Mouse (Mus musculus) forebrain, embryonic 10.5 days (tissue): ENCODE results near the gene 4931428F04Rik. TPM values are rescaled to one million over a fixed set of nuclear protein-coding genes. Genes with fewer than 3 reads are reported as not detected.
A peak's percentile ranks its signal among the peaks of the same experiment; 100 is the strongest.
"Not testable (repeated sequence)": the region's sequence is repeated elsewhere in the genome, so short reads cannot be mapped to it uniquely, and the experiment has no call there.

Experiments used
- DNase-seq: peaks from one replicate; pipeline ENCODE4 v3.0.0-alpha.2; 2017; ENCODE audit warnings: low spot score; ENCODE audit errors: extremely low spot score
- H3K27ac ChIP-seq: fragments of 300-500 bp; sonication (generic); 2 replicates; pipeline ENCODE4 v1.5.1; 2016; ENCODE audit warnings: mild to moderate bottlenecking
- H3K27me3 ChIP-seq: fragments of 300-500 bp; sonication (generic); 2 replicates; pipeline ENCODE4 v1.6.1; 2016; ENCODE audit warnings: mild to moderate bottlenecking; ENCODE audit not compliant: poor library complexity, severe bottlenecking
- H3K36me3 ChIP-seq: fragments of 300-500 bp; sonication (generic); replicated peaks from 2 replicates; pipeline ENCODE4 v1.6.1; 2016; ENCODE audit warnings: mild to moderate bottlenecking, moderate library complexity
- H3K4me1 ChIP-seq: fragments of 300-500 bp; sonication (generic); 2 replicates; pipeline ENCODE4 v1.6.1; 2016
- H3K4me3 ChIP-seq: fragments of 300-500 bp; sonication (generic); 2 replicates; pipeline ENCODE4 v1.5.1; 2016; ENCODE audit warnings: mild to moderate bottlenecking, moderate library complexity
- H3K9me3 ChIP-seq: fragments of 300-500 bp; sonication (generic); 2 replicates; pipeline ENCODE4 v1.6.1; 2016; ENCODE audit warnings: mild to moderate bottlenecking, moderate library complexity
- WGBS: fragments of 180-500 bp; shearing (Covaris S2); methylation state at CpG from one replicate; pipeline ENCODE4 v1.1.7; 2016; 5-methylcytosine and 5-hydroxymethylcytosine counted together
- polyA plus RNA-seq: library from polyadenylated mRNA; unstranded; fragments of >200 nt; fragmentation: Nextera tagmentation; extraction: Ambion mirVana; gene quantifications from 2 replicates; pipeline ENCODE4 v1.2.1, GENCODE M21; 2016

The 4931428F04Rik gene
- polyA plus RNA-seq, 1 experiment from 2014 or later = 19.8 TPM

- not testable (repeated sequence) for H3K36me3 ChIP-seq, H3K27ac ChIP-seq, DNase-seq, H3K9me3 ChIP-seq
- H3K4me3 ChIP-seq = peak overlapping the region; percentile 65; the same call in 1 of the 2 replicates
- peaks cover 35% of the 10 kb centered on the region for H3K4me1 ChIP-seq
- peaks cover 37% of the 10 kb centered on the region for H3K27me3 ChIP-seq
- WGBS = 91% methylated on average over 8 of the region's 8 CpGs
Observed at GRCm38 (mm10) chr8:105291364-105291763, 1.7 kb upstream of the 4931428F04Rik start.

- Histone ChIP-seq H3K27ac (no peak overlapping the region), H3K27me3 (peaks cover 39% of the 10 kb centered on the region), H3K36me3 (0 out of 2 replicates have a peak, but pooled peaks cover under 1% of the 10 kb centered on the region), H3K4me3 (peak overlapping the region; percentile 65), H3K4me1 (peaks cover 35% of the 10 kb centered on the region), H3K9me3 (no peaks in the 10 kb centered on the region)
- WGBS = 6% methylated on average over 31 of the region's 31 CpGs
- peak; percentile 89 for DNase-seq
Observed at GRCm38 (mm10) chr8:105290554-105291314, 1.1 kb upstream of the 4931428F04Rik start.

- H3K4me1 ChIP-seq = peaks cover 35% of the 10 kb centered on the region
- peak overlapping the region; percentile 96 for H3K27ac ChIP-seq
- peak overlapping the region; percentile 65 for H3K4me3 ChIP-seq
- WGBS = under 1% methylated on average over 53 of the region's 53 CpGs
- peak; percentile 93 for DNase-seq
- H3K9me3 ChIP-seq = no peaks in the 10 kb centered on the region
- peaks cover 15% of the 10 kb centered on the region for H3K36me3 ChIP-seq
- H3K27me3 ChIP-seq = peaks cover 54% of the 10 kb centered on the region
Observed at GRCm38 (mm10) chr8:105288958-105289732, 519 bp downstream of the 4931428F04Rik start.

- Histone ChIP-seq H3K9me3 (no peaks in the 10 kb centered on the region), H3K27me3 (peaks cover 55% of the 10 kb centered on the region), H3K27ac (peak overlapping the region; percentile 96; the same call in 1 of the 2 replicates), H3K4me1 (peaks cover 35% of the 10 kb centered on the region), H3K36me3 (peaks cover 20% of the 10 kb centered on the region), H3K4me3 (peak overlapping the region; percentile 65)
- DNase-seq = no peak
- 91% methylated on average over 5 of the region's 5 CpGs for WGBS
Observed at GRCm38 (mm10) chr8:105288231-105288630, 1.4 kb downstream of the 4931428F04Rik start.

GRCm38 (mm10) chr8:105286907-105287306, 2.8 kb downstream of the 4931428F04Rik start:
- Histone ChIP-seq H3K27me3 (peaks cover 63% of the 10 kb centered on the region), H3K27ac (no peak overlapping the region), H3K9me3 (no peaks in the 10 kb centered on the region), H3K36me3 (peaks cover 34% of the 10 kb centered on the region), H3K4me1 (peaks cover 37% of the 10 kb centered on the region), H3K4me3 (no peak overlapping the region)
- no peak for DNase-seq
- WGBS = 91% methylated on average over 4 of the region's 4 CpGs

- Histone ChIP-seq H3K4me1 (peaks cover 32% of the 10 kb centered on the region), H3K4me3 (no peak overlapping the region), H3K9me3 (no peaks in the 10 kb centered on the region), H3K27ac (no peak overlapping the region), H3K27me3 (peaks cover 67% of the 10 kb centered on the region), H3K36me3 (peaks cover 40% of the 10 kb centered on the region)
- no peak for DNase-seq
- WGBS = 54% methylated on average over 12 of the region's 12 CpGs
Observed at GRCm38 (mm10) chr8:105285514-105285913, 4.2 kb downstream of the 4931428F04Rik start.

GRCm38 (mm10) chr8:105283074-105283473, 6.6 kb downstream of the 4931428F04Rik start:
- peaks cover 19% of the 10 kb centered on the region for H3K4me1 ChIP-seq
- peaks cover 79% of the 10 kb centered on the region for H3K27me3 ChIP-seq
- peaks cover 40% of the 10 kb centered on the region for H3K36me3 ChIP-seq
- no peak for DNase-seq
- no peak overlapping the region for H3K27ac ChIP-seq
- H3K9me3 ChIP-seq = no peaks in the 10 kb centered on the region
- no peak overlapping the region; the same call in 1 of the 2 replicates for H3K4me3 ChIP-seq
- 18% methylated on average over 23 of the region's 23 CpGs for WGBS

GRCm38 (mm10) chr8:105282239-105282638, 7.4 kb downstream of the 4931428F04Rik start:
- WGBS = 92% methylated on average over 4 of the region's 4 CpGs
- no peaks in the 10 kb centered on the region for H3K9me3 ChIP-seq
- H3K27ac ChIP-seq = no peak overlapping the region
- DNase-seq = no peak
- H3K27me3 ChIP-seq = peaks cover 88% of the 10 kb centered on the region
- H3K4me1 ChIP-seq = peaks cover 17% of the 10 kb centered on the region
- no peak overlapping the region for H3K4me3 ChIP-seq
- peaks cover 40% of the 10 kb centered on the region for H3K36me3 ChIP-seq

GRCm38 (mm10) chr8:105281821-105282220, 7.8 kb downstream of the 4931428F04Rik start:
- no peak overlapping the region for H3K4me3 ChIP-seq
- peaks cover 19% of the 10 kb centered on the region for H3K4me1 ChIP-seq
- no peak overlapping the region for H3K27ac ChIP-seq
- H3K36me3 ChIP-seq = peaks cover 40% of the 10 kb centered on the region
- WGBS = 89% methylated on average over 12 of the region's 12 CpGs
- H3K27me3 ChIP-seq = peaks cover 92% of the 10 kb centered on the region
- no peak for DNase-seq
- no peaks in the 10 kb centered on the region for H3K9me3 ChIP-seq

GRCm38 (mm10) chr8:105280567-105280966, 9.1 kb downstream of the 4931428F04Rik start:
- 67% methylated on average over 3 of the region's 3 CpGs for whole genome bisulfite sequencing
- Histone ChIP-seq H3K4me3 (no peak overlapping the region), H3K36me3 (peaks cover 38% of the 10 kb centered on the region)

GRCm38 (mm10) chr8:105278911-105279334, 10.7 kb downstream of the 4931428F04Rik start:
- Histone ChIP-seq H3K9me3 (no peaks in the 10 kb centered on the region), H3K27me3 (peaks cover 100% of the 10 kb centered on the region), H3K27ac (no peak overlapping the region), H3K36me3 (peaks cover 25% of the 10 kb centered on the region), H3K4me3 (peak overlapping the region; percentile 39), H3K4me1 (peaks cover 36% of the 10 kb centered on the region)
- no peak for DNase-seq
- WGBS = 2% methylated on average over 28 of the region's 28 CpGs

More at GRCm38 (mm10) chr8:105280567-105280966, 9.1 kb downstream of the 4931428F04Rik start:
- peaks cover 98% of the 10 kb centered on the region for H3K27me3 ChIP-seq
- H3K4me1 ChIP-seq = peaks cover 32% of the 10 kb centered on the region
- H3K9me3 ChIP-seq = no peaks in the 10 kb centered on the region
- H3K27ac ChIP-seq = no peak overlapping the region
- no peak for DNase-seq

- H3K27me3 ChIP-seq = peaks cover 100% of the 10 kb centered on the region
- WGBS = 4% methylated on average over 30 of the region's 30 CpGs
Observed at GRCm38 (mm10) chr8:105276292-105277120, 13.2 kb downstream of the 4931428F04Rik start.

More at GRCm38 (mm10) chr8:105276292-105277120, 13.2 kb downstream of the 4931428F04Rik start:
- DNase-seq = peak; percentile 54
- Histone ChIP-seq H3K27ac (peak overlapping the region; percentile 44; the same call in 1 of the 2 replicates), H3K4me3 (peak overlapping the region; percentile 55), H3K4me1 (peaks cover 34% of the 10 kb centered on the region), H3K36me3 (peaks cover 2% of the 10 kb centered on the region), H3K9me3 (no peaks in the 10 kb centered on the region)
